Mouse (Mus musculus) heart, postnatal 0 days (tissue): ENCODE results near the gene Arid1b. TPM values are rescaled to one million over a fixed set of nuclear protein-coding genes. Genes with fewer than 3 reads are reported as not detected.

Experiments used
- ATAC-seq: fragments of 200-750 bp; cut with Nextera tagmentation; 2 replicates; pipeline ENCODE4 v1.8.0; 2017; ENCODE audit warnings: low read depth, moderate number of reproducible peaks, moderate library complexity; ENCODE audit not compliant: insufficient read depth
- DNase-seq: peaks from one replicate; pipeline ENCODE4 v3.0.0-alpha.2; 2016; ENCODE audit warnings: low spot score
- H3K27ac ChIP-seq: fragments of 300-500 bp; sonication (generic); 2 replicates; pipeline ENCODE4 v1.5.1; 2014; ENCODE audit warnings: low read depth, mild to moderate bottlenecking
- H3K27me3 ChIP-seq: fragments of 300-500 bp; sonication (generic); 2 replicates; pipeline ENCODE4 v1.6.1; 2014; ENCODE audit warnings: low read length, mixed read lengths; ENCODE audit not compliant: control insufficient read depth, insufficient read depth
- H3K36me3 ChIP-seq: fragments of 300-500 bp; sonication (generic); replicated peaks from 2 replicates; pipeline ENCODE4 v1.6.1; 2014; ENCODE audit warnings: low read length, mixed read lengths; ENCODE audit not compliant: control insufficient read depth, insufficient read depth
- H3K4me1 ChIP-seq: fragments of 300-500 bp; sonication (generic); 2 replicates; pipeline ENCODE4 v1.6.1; 2014; ENCODE audit warnings: antibody characterized with exemption; ENCODE audit not compliant: control insufficient read depth, insufficient read depth
- H3K4me2 ChIP-seq: fragments of 300-500 bp; sonication (generic); 2 replicates; pipeline ENCODE4 v1.6.1; 2014; ENCODE audit warnings: low read depth, mild to moderate bottlenecking, low read length, moderate library complexity
- H3K4me3 ChIP-seq: fragments of 300-500 bp; sonication (generic); 2 replicates; pipeline ENCODE4 v1.5.1; 2014; ENCODE audit warnings: low read depth, low read length
- H3K9ac ChIP-seq: fragments of 300-500 bp; sonication (generic); replicated peaks from 2 replicates; pipeline ENCODE4 v1.6.1; 2014; ENCODE audit warnings: low read depth, low read length, mixed read lengths
- H3K9me3 ChIP-seq: fragments of 300-500 bp; sonication (generic); replicated peaks from 2 replicates; pipeline ENCODE4 v1.6.1; 2016; ENCODE audit warnings: low read length; ENCODE audit not compliant: control insufficient read depth
- CTCF ChIP-seq: IDR thresholded peaks from 2 replicates; pipeline ENCODE4 v1.5.1; 2016; ENCODE audit warnings: antibody characterized with exemption, control low read depth, low read depth
- EP300 ChIP-seq: IDR thresholded peaks from 2 replicates; pipeline ENCODE4 v1.6.1; 2016; ENCODE audit warnings: antibody characterized with exemption, low read depth
- WGBS: fragments of 180-500 bp; shearing (Covaris S2); extraction: QIAGEN DNeasy Blood & Tissue Kit; methylation state at CpG from one replicate; pipeline ENCODE4 v1.1.7; 2014; 5-methylcytosine and 5-hydroxymethylcytosine counted together
- polyA plus RNA-seq: library from polyadenylated mRNA; unstranded; fragments of >200 nt; fragmentation: Nextera tagmentation; extraction: Ambion mirVana; gene quantifications from 2 replicates; pipeline ENCODE4 v1.2.1, GENCODE M21; 2015
- total RNA-seq: library from RNA; depleted of rRNA; stranded (reverse); fragments of >200 nt; gene quantifications from 2 replicates; pipeline ENCODE4 v1.2.3, GENCODE M21; 2014; ENCODE audit warnings: low replicate concordance

Gene Arid1b
- total and polyA plus RNA-seq, 2 experiments from 2014 or later, result 4.4 to 27.3 TPM

DNA sequence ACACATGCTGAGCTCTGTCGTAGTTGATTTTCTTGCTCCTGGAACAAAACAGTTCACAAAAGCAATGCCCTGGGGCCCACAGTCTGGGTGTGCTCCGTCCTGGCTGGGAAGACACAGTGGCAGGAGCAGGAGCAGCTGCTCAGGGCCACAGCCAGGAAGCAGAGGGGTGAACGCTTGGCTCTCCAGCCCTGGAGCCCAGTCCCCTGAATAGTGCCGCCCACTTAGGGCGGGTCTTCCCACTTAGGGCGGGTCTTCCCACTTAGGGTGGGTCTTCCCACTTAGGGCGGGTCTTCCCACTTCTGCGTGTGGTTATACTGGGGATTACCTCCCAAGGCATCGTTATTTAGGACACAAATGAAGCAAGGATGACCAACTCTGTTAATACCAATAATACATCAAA, 264.8 kb downstream of the Arid1b start:
- no peak for TF ChIP-seq EP300
- TF ChIP-seq CTCF, result no peak
- 79% methylated on average over 9 of the region's 9 CpGs for WGBS
- DNase-seq (no peak), ATAC-seq (no peak)
- no peak overlapping the region for H3K4me2 ChIP-seq
- H3K36me3 ChIP-seq, result peaks cover 3% of the 10 kb centered on the region; the same call in 1 of the 2 replicates
- no peaks in the 10 kb centered on the region for H3K27me3 ChIP-seq
- peaks cover 7% of the 10 kb centered on the region; the same call in 1 of the 2 replicates for H3K4me1 ChIP-seq
- H3K27ac ChIP-seq, result peak overlapping the region; percentile 30
- H3K9ac ChIP-seq, result no peak overlapping the region
- no peak overlapping the region for H3K4me3 ChIP-seq
- H3K9me3 ChIP-seq, result no peaks in the 10 kb centered on the region

DNA sequence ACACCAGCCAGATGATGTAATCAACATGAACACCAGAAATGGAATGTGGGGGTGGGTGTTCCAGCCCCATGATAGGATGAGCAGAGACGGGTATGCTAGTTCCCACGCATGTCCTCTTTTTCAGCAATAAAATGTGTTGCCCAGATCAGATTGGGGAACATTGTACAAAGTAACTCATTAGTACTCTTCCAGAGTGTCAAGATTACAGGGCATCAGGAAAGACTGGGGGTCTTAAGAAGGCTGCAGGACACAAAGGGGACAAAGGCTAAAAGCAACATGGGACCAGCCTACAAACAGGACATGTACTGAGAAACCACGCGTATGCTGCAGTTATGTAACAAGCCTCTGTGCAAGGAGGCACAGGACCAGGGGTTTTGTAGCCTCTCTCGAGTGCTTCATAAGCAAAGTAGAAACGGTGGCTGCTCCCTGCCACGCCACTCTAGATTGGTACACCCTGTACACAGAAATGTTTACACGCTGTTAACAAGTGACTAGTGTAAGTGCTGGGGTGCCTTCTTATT, 267.1 kb downstream of the Arid1b start:
- no peak for TF ChIP-seq EP300
- TF ChIP-seq CTCF, result no peak
- Histone ChIP-seq H3K36me3 (peaks cover 9% of the 10 kb centered on the region; the same call in 1 of the 2 replicates), H3K27ac (no peak overlapping the region), H3K9ac (no peak overlapping the region), H3K4me3 (no peak overlapping the region), H3K4me2 (no peak overlapping the region), H3K27me3 (no peaks in the 10 kb centered on the region), H3K4me1 (peaks cover 7% of the 10 kb centered on the region; the same call in 1 of the 2 replicates), H3K9me3 (no peaks in the 10 kb centered on the region)
- no peak for ATAC-seq
- WGBS, result 78% methylated on average over 8 of the region's 8 CpGs
- DNase-seq, result no peak

DNA sequence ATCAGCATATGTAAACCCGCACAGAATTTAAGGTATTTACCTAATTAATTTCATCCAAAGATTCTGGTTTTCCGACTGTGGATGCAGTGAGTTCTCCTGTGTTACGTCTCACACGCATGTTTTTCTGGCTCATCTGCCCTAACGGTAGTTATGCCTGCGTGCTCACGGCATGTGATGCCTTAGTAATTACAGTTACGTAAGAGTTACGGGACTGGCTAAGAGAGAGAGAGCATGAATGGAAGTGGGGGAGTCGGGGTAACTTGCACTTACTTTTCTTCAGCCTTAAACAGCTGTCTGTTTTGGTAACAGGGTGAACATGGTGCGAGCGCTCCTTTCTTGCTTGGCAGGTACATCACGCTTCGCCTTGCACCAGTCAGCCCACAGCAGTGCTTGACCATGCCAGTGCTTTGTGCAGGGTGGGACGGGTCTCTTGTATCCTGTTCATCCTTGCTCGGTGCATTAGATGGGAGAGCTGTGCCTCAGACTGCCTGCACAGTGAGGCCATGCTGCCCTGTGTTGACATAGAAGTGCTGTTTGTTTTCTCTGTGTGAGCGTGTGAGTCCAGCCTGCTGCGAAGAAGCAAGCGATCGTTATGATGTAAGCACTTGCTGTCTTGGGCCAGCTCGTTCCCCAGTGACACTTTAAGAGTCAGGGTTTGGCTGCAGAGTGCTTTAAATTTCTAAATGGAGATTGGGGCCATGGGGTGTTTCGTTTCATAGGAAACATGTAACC, 267.9 kb downstream of the Arid1b start:
- H3K4me1 ChIP-seq, result peaks cover 7% of the 10 kb centered on the region; the same call in 1 of the 2 replicates
- H3K4me3 ChIP-seq, result no peak overlapping the region
- no peak overlapping the region for H3K4me2 ChIP-seq
- H3K9ac ChIP-seq, result no peak overlapping the region
- H3K36me3 ChIP-seq, result peaks cover 11% of the 10 kb centered on the region; the same call in 1 of the 2 replicates
- no peaks in the 10 kb centered on the region for H3K9me3 ChIP-seq
- WGBS, result 77% methylated on average over 22 of the region's 22 CpGs
- peak; percentile 41 for DNase-seq
- no peak overlapping the region for H3K27ac ChIP-seq
- TF ChIP-seq CTCF (no peak), EP300 (no peak)
- no peaks in the 10 kb centered on the region for H3K27me3 ChIP-seq
- no peak for ATAC-seq

DNA sequence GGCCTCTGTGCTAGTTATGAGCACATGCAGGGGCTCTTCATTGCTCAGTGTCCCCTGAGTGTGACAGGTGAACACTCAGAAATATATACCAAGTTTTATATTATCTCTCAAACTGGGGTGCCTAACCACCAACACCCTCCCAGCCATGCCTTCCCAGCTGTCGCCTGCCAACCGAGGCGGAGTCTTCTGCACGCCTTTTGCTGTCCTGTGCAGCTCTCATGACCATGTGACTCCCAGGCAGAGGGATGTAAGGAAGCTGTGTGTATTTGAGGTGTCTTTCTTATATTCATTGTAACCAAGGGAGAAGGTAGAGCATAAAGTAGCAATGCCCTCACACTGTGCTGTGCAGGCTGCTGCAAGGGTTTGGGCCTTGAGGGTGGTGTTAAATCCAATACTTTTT, 268.7 kb downstream of the Arid1b start:
- ATAC-seq (no peak), DNase-seq (no peak)
- Histone ChIP-seq H3K36me3 (peaks cover 11% of the 10 kb centered on the region; the same call in 1 of the 2 replicates), H3K27me3 (no peaks in the 10 kb centered on the region), H3K4me3 (no peak overlapping the region), H3K4me1 (peaks cover 5% of the 10 kb centered on the region; the same call in 1 of the 2 replicates), H3K4me2 (no peak overlapping the region), H3K9ac (no peak overlapping the region), H3K9me3 (no peaks in the 10 kb centered on the region), H3K27ac (no peak overlapping the region)
- no peak for TF ChIP-seq CTCF
- WGBS, result 69% methylated on average over 4 of the region's 4 CpGs

DNA sequence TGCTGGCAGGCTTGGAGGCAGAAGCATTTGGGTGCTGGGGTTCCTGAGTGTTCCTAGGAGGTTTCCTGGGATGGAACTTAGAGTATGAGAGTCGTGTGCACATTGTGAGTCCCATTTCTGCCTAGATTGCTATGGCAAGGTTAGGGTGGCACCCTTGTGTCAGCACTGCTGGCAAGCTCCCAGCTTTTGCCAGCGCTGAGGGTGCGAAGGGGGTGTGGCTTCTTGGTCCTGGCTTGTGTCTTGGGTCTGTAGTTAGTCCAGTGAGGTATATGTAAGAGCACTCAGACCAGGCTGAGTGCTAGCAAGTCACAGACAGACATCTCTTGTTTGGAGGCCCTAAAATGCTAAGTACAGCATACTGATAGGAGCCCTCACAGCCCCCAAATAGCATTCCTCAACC, 270.7 kb downstream of the Arid1b start:
- no peak for ATAC-seq
- 68% methylated on average over 3 of the region's 3 CpGs for WGBS
- H3K4me2 ChIP-seq, result no peak overlapping the region

More for the DNA sequence above, 270.7 kb downstream of the Arid1b start:
- no peaks in the 10 kb centered on the region for H3K4me1 ChIP-seq
- no peak for TF ChIP-seq EP300
- no peak for TF ChIP-seq CTCF
- H3K9me3 ChIP-seq, result no peaks in the 10 kb centered on the region
- no peak overlapping the region for H3K9ac ChIP-seq
- no peak for DNase-seq
- peaks cover 11% of the 10 kb centered on the region for H3K36me3 ChIP-seq
- no peaks in the 10 kb centered on the region for H3K27me3 ChIP-seq
- H3K4me3 ChIP-seq, result no peak overlapping the region
- no peak overlapping the region for H3K27ac ChIP-seq
